Mouse (Mus musculus) spleen, adult 2 months (tissue): Measurements from ENCODE around the gene Csgalnact2. TPM values are rescaled to one million over a fixed set of nuclear protein-coding genes. Genes with fewer than 3 reads are reported as not detected.

Source experiments
- DNase-seq, 2 experiments: peaks; one replicate each; pipeline versions ENCODE4 v3.0.0 to v3.0.0-alpha.2; 2012 to 2021; ENCODE audit warnings: low spot score in 2 of 2, low read depth in 1 of 2
- H3K27ac ChIP-seq: fragments of 200-500 bp; 2 replicates; pipeline ENCODE4 v1.5.1; 2012; ENCODE audit warnings: low read length, inconsistent platforms; ENCODE audit not compliant: insufficient read depth
- H3K27me3 ChIP-seq: fragments of 200-500 bp; 2 replicates; pipeline ENCODE4 v1.6.1; 2012; ENCODE audit warnings: mild to moderate bottlenecking, moderate library complexity, low read length, inconsistent platforms; ENCODE audit not compliant: control insufficient read depth, insufficient read depth
- H3K36me3 ChIP-seq: fragments of 200-500 bp; 2 replicates; pipeline ENCODE4 v1.6.1; 2012; ENCODE audit warnings: mild to moderate bottlenecking, low read length, inconsistent platforms; ENCODE audit not compliant: control insufficient read depth, insufficient read depth
- H3K4me1 ChIP-seq: fragments of 200-500 bp; 2 replicates; pipeline ENCODE4 v1.6.1; 2011; ENCODE audit warnings: inconsistent platforms; ENCODE audit not compliant: control insufficient read depth, insufficient read depth, insufficient read length
- H3K4me3 ChIP-seq: fragments of 200-500 bp; 2 replicates; pipeline ENCODE4 v1.5.1; 2011; ENCODE audit warnings: mild to moderate bottlenecking, inconsistent platforms; ENCODE audit not compliant: insufficient read depth, insufficient read length; ENCODE audit errors: extremely low read depth
- CTCF ChIP-seq: fragments of 200-500 bp; IDR thresholded peaks from 2 replicates; pipeline ENCODE4 v1.5.1; 2011; ENCODE audit warnings: mild to moderate bottlenecking, inconsistent platforms; ENCODE audit not compliant: insufficient read depth, insufficient read length, insufficient replicate concordance; ENCODE audit errors: extremely low read depth
- POLR2A ChIP-seq: fragments of 200-500 bp; IDR thresholded peaks from 2 replicates; pipeline ENCODE4 v1.6.1; 2011; ENCODE audit warnings: low read depth, low read length, inconsistent platforms
- WGBS: fragments of 180-500 bp; shearing (Covaris S2); methylation state at CpG from one replicate; pipeline ENCODE4 v1.1.7; 2018; 5-methylcytosine and 5-hydroxymethylcytosine counted together
- polyA plus RNA-seq: library from polyadenylated mRNA; depleted of rRNA; stranded (reverse); fragments of >200 nt; gene quantifications from 2 replicates; pipeline ENCODE4 v1.2.3, GENCODE M21; 2012

The Csgalnact2 gene
- polyA plus RNA-seq, 1 experiment, result 1.5 TPM

GRCm38 (mm10) chr6:118087955-118088354, 51.0 kb downstream of the Csgalnact2 start:
- Histone ChIP-seq H3K4me1 (no peaks in the 10 kb centered on the region), H3K27me3 (no peaks in the 10 kb centered on the region), H3K27ac (no peak overlapping the region), H3K36me3 (no peaks in the 10 kb centered on the region), H3K4me3 (no peak overlapping the region)
- no peak for DNase-seq
- 53% methylated on average over 8 of the region's 8 CpGs for WGBS
- TF ChIP-seq CTCF (0 out of 2 replicates have a peak, but pooled peaks have one; percentile 8), POLR2A (no peak)

GRCm38 (mm10) chr6:118084596-118084995, 54.3 kb downstream of the Csgalnact2 start:
- 87% methylated on average over 8 of the region's 8 CpGs for WGBS
- TF ChIP-seq POLR2A (no peak), CTCF (no peak)
- Histone ChIP-seq H3K4me3 (no peak overlapping the region), H3K27ac (no peak overlapping the region), H3K4me1 (no peaks in the 10 kb centered on the region), H3K27me3 (no peaks in the 10 kb centered on the region), H3K36me3 (no peaks in the 10 kb centered on the region)
- no peak for DNase-seq

GRCm38 (mm10) chr6:118083608-118084007, 55.3 kb downstream of the Csgalnact2 start:
- H3K27me3 ChIP-seq, result no peaks in the 10 kb centered on the region
- no peaks in the 10 kb centered on the region for H3K36me3 ChIP-seq
- no peak for TF ChIP-seq POLR2A
- TF ChIP-seq CTCF, result no peak
- H3K4me3 ChIP-seq, result no peak overlapping the region
- no peak for DNase-seq
- H3K4me1 ChIP-seq, result no peaks in the 10 kb centered on the region
- H3K27ac ChIP-seq, result no peak overlapping the region
- 77% methylated on average over 6 of the region's 6 CpGs for WGBS

GRCm38 (mm10) chr6:118082384-118082783, 56.6 kb downstream of the Csgalnact2 start:
- no peaks in the 10 kb centered on the region for H3K4me1 ChIP-seq
- H3K4me3 ChIP-seq, result no peak overlapping the region
- WGBS, result 84% methylated on average over 3 of the region's 3 CpGs
- no peak overlapping the region for H3K27ac ChIP-seq
- no peak for TF ChIP-seq CTCF
- no peak for TF ChIP-seq POLR2A
- H3K27me3 ChIP-seq, result no peaks in the 10 kb centered on the region
- no peaks in the 10 kb centered on the region for H3K36me3 ChIP-seq
- no peak for DNase-seq

GRCm38 (mm10) chr6:118080711-118081110, 58.2 kb downstream of the Csgalnact2 start:
- no peak overlapping the region for H3K4me3 ChIP-seq
- H3K36me3 ChIP-seq, result no peaks in the 10 kb centered on the region
- H3K27ac ChIP-seq, result no peak overlapping the region
- no peaks in the 10 kb centered on the region for H3K27me3 ChIP-seq
- TF ChIP-seq POLR2A, result no peak
- TF ChIP-seq CTCF, result no peak
- no peak for DNase-seq
- no peaks in the 10 kb centered on the region for H3K4me1 ChIP-seq
- 89% methylated on average over 4 of the region's 4 CpGs for WGBS

GRCm38 (mm10) chr6:118079762-118080465, 59.0 kb downstream of the Csgalnact2 start:
- H3K4me1 ChIP-seq, result no peaks in the 10 kb centered on the region
- no peak for DNase-seq
- no peak overlapping the region for H3K27ac ChIP-seq
- TF ChIP-seq POLR2A, result no peak
- WGBS, result 90% methylated on average over 10 of the region's 10 CpGs
- no peaks in the 10 kb centered on the region for H3K27me3 ChIP-seq
- no peaks in the 10 kb centered on the region for H3K36me3 ChIP-seq
- H3K4me3 ChIP-seq, result no peak overlapping the region

DNA sequence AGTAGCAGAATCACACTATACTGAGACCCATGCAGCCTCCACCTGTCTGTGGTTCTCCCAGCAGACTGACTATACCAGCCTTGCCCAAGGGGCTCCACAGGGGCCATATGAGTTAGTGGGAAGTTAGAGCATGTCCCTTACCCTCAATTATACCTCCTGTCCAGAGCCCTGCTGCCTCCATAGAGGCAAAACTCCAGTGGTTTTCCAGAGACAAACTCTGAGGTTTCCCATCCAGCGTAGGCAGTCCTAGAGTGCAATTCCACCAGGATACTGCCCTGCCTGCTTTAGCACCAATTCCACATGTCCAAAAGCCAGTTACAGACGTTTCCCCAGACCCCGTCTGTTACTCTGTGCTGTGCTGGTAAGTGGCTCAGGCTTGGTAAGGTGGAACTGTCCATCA, 59.6 kb downstream of the Csgalnact2 start:
- Histone ChIP-seq H3K27me3 (no peaks in the 10 kb centered on the region), H3K4me1 (no peaks in the 10 kb centered on the region), H3K36me3 (no peaks in the 10 kb centered on the region), H3K4me3 (no peak overlapping the region), H3K27ac (no peak overlapping the region)
- WGBS, result 80% methylated on average over 3 of the region's 3 CpGs
- no peak for DNase-seq
- TF ChIP-seq POLR2A (no peak), CTCF (no peak)
